Mouse (Mus musculus): ENCODE data around the gene Skp1a.

Gene Skp1a

GRCm38 (mm10) chr11:52277433-52278150 is 45.8 kb downstream of the Skp1a start:
- no peak for DNase-seq (ENCODE audit: low spot score)

GRCm38 (mm10) chr11:52278164-52278563 is 46.4 kb downstream of the Skp1a start:
- DNase-seq (ENCODE audit: low spot score) = no peak

- DNase-seq (ENCODE audit: low spot score) = no peak
Measured at GRCm38 (mm10) chr11:52278991-52279390, 47.2 kb downstream of the Skp1a start.

GRCm38 (mm10) chr11:52279611-52280145 is 47.9 kb downstream of the Skp1a start:
- DNase-seq (ENCODE audit: low spot score) = no peak

GRCm38 (mm10) chr11:52280566-52281455 is 49.0 kb downstream of the Skp1a start:
- no peak for DNase-seq (ENCODE audit: low spot score)

GRCm38 (mm10) chr11:52281568-52282328 is 50.0 kb downstream of the Skp1a start:
- DNase-seq (ENCODE audit: low spot score) = no peak

GRCm38 (mm10) chr11:52282420-52282773 is 50.6 kb downstream of the Skp1a start:
- no peak for DNase-seq (ENCODE audit: low spot score)

- peak; percentile 88 for DNase-seq (ENCODE audit: low spot score)
Measured at GRCm38 (mm10) chr11:52282774-52283595, 51.2 kb downstream of the Skp1a start, which contains the start of gene Tcf7. Gene Tcf7 (minus strand): TSS chr11:52283014.

GRCm38 (mm10) chr11:52283596-52284571 is 52.1 kb downstream of the Skp1a start:
- DNase-seq (ENCODE audit: low spot score) = peak; percentile 89

GRCm38 (mm10) chr11:52286301-52286957 is 54.6 kb downstream of the Skp1a start:
- DNase-seq (ENCODE audit: low spot score) = peak; percentile 76

GRCm38 (mm10) chr11:52286958-52287305 is 55.1 kb downstream of the Skp1a start:
- DNase-seq (ENCODE audit: low spot score) = peak; percentile 63

GRCm38 (mm10) chr11:52292346-52292745 is 60.6 kb downstream of the Skp1a start:
- DNase-seq (ENCODE audit: low spot score) = peak; percentile 83

GRCm38 (mm10) chr11:52292894-52293293 is 61.1 kb downstream of the Skp1a start:
- no peak for DNase-seq (ENCODE audit: low spot score)

- DNase-seq (ENCODE audit: low spot score) = no peak
Measured at GRCm38 (mm10) chr11:52294103-52294502, 62.3 kb downstream of the Skp1a start.

Data from MN1 (cell line).